Mouse (Mus musculus): ENCODE measurements around the gene Top3a. TPM values are rescaled to one million over a fixed set of nuclear protein-coding genes. Genes with fewer than 3 reads are reported as not detected.

Top3a gene
- polyA plus RNA-seq (2015; fragmentation: Illumina TruSeq; extraction: RNeasy Lipid Tissue Mini Kit (QIAGEN cat#74804); ENCODE audit: low read depth, low replicate concordance) = 3.8 TPM

GRCm38 (mm10) chr11:60776829-60777740 is at the start of gene Top3a, which contains the start of gene Smcr8:
TSS of gene Top3a (minus strand) at chr11:60777365.
TSS of gene Smcr8 (plus strand) at chr11:60777524.

GRCm38 (mm10) chr11:60811618-60812017 is 34.5 kb upstream of the Top3a start, which contains the start of gene Shmt1:
TSS of gene Shmt1 (minus strand) at chr11:60811718.

GRCm38 (mm10) chr11:60728260-60728761 is 48.9 kb downstream of the Top3a start, which contains the start of gene Mief2:
TSS of gene Mief2 (plus strand) at chr11:60728398.

DNA sequence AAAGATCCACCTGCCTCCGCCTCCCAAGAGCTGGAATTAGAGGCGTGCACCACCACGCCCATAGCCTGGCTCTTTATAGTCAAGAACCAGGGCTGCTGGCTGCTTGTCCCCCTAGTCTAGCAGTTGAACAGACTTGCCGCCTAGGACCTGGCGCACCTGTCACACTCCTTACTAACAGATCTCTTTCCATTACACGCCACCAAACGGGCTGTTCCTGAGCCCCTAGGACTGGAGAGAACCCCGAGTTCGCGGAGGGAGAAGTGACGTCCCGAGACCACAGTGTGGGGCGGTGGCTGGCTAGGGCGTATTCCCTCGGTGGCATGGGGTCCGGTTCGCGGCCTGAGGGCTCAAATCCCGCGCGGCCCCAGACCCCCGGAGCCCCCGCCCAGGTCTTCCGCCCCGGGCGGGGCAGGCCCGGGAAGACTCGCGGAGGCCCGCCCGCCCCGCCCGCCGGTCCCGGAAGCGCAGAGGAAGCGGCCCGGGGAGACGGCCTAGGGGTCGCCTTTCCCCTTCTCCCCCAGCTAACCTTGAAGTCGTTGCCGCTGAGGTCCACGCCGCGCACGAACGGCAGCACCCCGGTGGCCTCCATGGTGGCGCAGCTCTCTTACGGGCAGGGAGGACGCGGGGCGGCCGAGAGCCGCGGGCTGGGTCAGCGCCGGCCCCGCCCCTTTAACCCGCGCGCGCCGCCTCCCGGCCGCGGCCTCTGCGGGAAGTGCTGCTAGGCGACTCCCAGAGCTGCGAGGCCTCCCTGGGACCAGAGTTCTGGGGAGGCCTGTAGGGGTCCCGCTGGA is 50.4 kb downstream of the Top3a start, which contains the start of gene Flii:
Gene Flii (minus strand): TSS at position 663 of the 791 bp plus-strand sequence.

DNA sequence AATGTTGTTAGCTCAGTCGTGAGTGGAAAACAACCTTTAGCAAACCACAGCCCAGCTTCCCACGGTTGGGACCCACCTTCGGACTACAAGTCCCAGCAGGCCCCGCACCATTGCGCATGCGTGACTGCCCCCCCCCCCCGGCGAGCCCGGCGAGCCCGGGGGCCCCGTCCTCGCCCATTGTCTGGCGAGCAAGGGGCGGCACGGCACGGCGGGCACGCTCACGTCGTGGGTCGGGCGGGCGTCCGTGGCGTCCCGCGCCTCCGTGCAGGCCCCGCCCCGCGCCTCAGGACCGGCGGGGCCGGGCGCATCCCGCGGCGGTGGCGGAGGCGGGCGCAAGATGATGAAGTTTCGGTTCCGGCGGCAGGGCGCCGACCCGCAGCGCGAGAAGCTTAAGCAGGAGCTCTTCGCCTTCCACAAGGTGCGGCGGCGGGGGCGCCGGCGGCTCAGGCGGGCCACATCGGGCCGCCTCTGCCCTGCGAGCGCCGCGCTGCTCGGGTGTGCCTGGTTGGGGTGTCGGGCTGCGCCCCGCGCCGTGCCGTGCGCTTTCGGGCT is 77.6 kb downstream of the Top3a start, which contains the start of gene Llgl1:
Gene Llgl1 (plus strand): TSS at position 200 of the 552 bp plus-strand sequence.

Other genes with a start within 250 kb of the Top3a start
- 25.1 TPM for gene Alkbh5, start 241.0 kb downstream of the Top3a start, polyA plus RNA-seq (2015; fragmentation: Illumina TruSeq; extraction: RNeasy Lipid Tissue Mini Kit (QIAGEN cat#74804); ENCODE audit: low read depth, low replicate concordance)
- 29.4 TPM for gene Llgl1, start 77.6 kb downstream of the Top3a start, polyA plus RNA-seq (2015; fragmentation: Illumina TruSeq; extraction: RNeasy Lipid Tissue Mini Kit (QIAGEN cat#74804); ENCODE audit: low read depth, low replicate concordance)
- gene Flii, start 50.1 kb downstream of the Top3a start, polyA plus RNA-seq (2015; fragmentation: Illumina TruSeq; extraction: RNeasy Lipid Tissue Mini Kit (QIAGEN cat#74804); ENCODE audit: low read depth, low replicate concordance) = 48.0 TPM
- gene Mief2, start 49.0 kb downstream of the Top3a start, polyA plus RNA-seq (2015; fragmentation: Illumina TruSeq; extraction: RNeasy Lipid Tissue Mini Kit (QIAGEN cat#74804); ENCODE audit: low read depth, low replicate concordance) = 17.7 TPM
- gene Smcr8, start 159 bp upstream of the Top3a start, polyA plus RNA-seq (2015; fragmentation: Illumina TruSeq; extraction: RNeasy Lipid Tissue Mini Kit (QIAGEN cat#74804); ENCODE audit: low read depth, low replicate concordance) = 17.5 TPM
- gene Shmt1, start 34.4 kb upstream of the Top3a start, polyA plus RNA-seq (2015; fragmentation: Illumina TruSeq; extraction: RNeasy Lipid Tissue Mini Kit (QIAGEN cat#74804); ENCODE audit: low read depth, low replicate concordance) = 4.7 TPM
- 35.8 TPM for gene Dhrs7b, start 53.3 kb upstream of the Top3a start, polyA plus RNA-seq (2015; fragmentation: Illumina TruSeq; extraction: RNeasy Lipid Tissue Mini Kit (QIAGEN cat#74804); ENCODE audit: low read depth, low replicate concordance)
- 45.2 TPM for gene Tmem11, start 101.9 kb upstream of the Top3a start, polyA plus RNA-seq (2015; fragmentation: Illumina TruSeq; extraction: RNeasy Lipid Tissue Mini Kit (QIAGEN cat#74804); ENCODE audit: low read depth, low replicate concordance)
- gene Natd1, start 137.4 kb upstream of the Top3a start, polyA plus RNA-seq (2015; fragmentation: Illumina TruSeq; extraction: RNeasy Lipid Tissue Mini Kit (QIAGEN cat#74804); ENCODE audit: low read depth, low replicate concordance) = 6.5 TPM
- 14.5 TPM for gene Map2k3, start 154.7 kb upstream of the Top3a start, polyA plus RNA-seq (2015; fragmentation: Illumina TruSeq; extraction: RNeasy Lipid Tissue Mini Kit (QIAGEN cat#74804); ENCODE audit: low read depth, low replicate concordance)
- gene Kcnj12, start 245.2 kb upstream of the Top3a start, polyA plus RNA-seq (2015; fragmentation: Illumina TruSeq; extraction: RNeasy Lipid Tissue Mini Kit (QIAGEN cat#74804); ENCODE audit: low read depth, low replicate concordance) = 11.8 TPM